Mouse (Mus musculus) G1E-ER4 (cell line): ENCODE data around the gene Chml. TPM values are rescaled to one million over a fixed set of nuclear protein-coding genes. Genes with fewer than 3 reads are reported as not detected.

ENCODE experiments used
- GATA1 ChIP-seq: IDR thresholded peaks from one replicate; pipeline ENCODE4 v1.8.0; 2012; ENCODE audit warnings: low read length, inconsistent platforms
- polyA plus RNA-seq: library from polyadenylated mRNA; stranded (reverse); fragments of >175 nt; gene quantifications from 2 replicates; pipeline ENCODE4 v1.2.3, GENCODE M21; 2012

Gene Chml
- polyA plus RNA-seq, 1 experiment: 20.3 TPM

- TF ChIP-seq GATA1: no peak
Observed at GRCm38 (mm10) chr1:175673563-175674325, 19.0 kb downstream of the Chml start.

DNA sequence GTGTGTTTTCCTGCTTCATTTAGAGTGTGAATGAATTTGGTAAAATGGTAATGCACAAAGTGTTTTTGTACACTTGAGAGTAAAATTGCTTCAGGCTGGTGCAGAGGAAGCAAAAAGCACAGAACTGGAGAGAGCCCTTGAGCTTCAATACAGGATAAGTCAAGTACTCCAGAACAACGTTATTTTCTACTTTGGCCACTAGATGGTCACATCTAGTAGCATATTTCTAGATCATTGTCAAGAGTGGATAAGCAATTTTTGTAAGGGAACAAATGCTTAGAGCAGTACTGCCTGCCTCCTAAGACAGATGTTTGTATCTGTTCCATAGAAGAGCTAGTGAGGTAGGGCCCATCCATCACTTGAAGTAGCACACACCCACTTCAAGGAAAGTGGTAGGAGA, 21.1 kb downstream of the Chml start:
- TF ChIP-seq GATA1: no peak

GRCm38 (mm10) chr1:175670042-175670441, 22.7 kb downstream of the Chml start:
- TF ChIP-seq GATA1: no peak

DNA sequence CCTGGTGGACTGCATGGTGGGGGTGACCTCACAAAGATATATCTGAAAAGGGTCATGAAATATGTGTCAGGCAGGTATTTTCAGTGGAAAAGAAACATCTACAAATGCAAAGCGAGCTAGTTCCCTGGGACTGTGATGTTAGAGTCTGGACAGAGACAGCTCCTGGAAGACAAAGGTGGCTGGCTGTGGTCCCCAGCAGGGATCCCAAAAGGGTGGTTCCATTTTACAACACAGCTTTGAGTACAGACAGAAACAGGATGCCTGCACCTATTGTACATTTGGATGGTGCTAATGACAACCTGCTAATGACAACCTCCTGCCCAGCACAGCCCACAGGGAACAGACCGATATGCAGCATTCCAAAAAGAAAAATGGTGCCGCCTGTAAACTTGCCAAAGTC, 23.2 kb downstream of the Chml start:
- no peak for TF ChIP-seq GATA1

GRCm38 (mm10) chr1:175668666-175669405, 23.9 kb downstream of the Chml start:
- no peak for TF ChIP-seq GATA1

GRCm38 (mm10) chr1:175659900-175660299, 32.8 kb downstream of the Chml start:
- TF ChIP-seq GATA1: no peak

DNA sequence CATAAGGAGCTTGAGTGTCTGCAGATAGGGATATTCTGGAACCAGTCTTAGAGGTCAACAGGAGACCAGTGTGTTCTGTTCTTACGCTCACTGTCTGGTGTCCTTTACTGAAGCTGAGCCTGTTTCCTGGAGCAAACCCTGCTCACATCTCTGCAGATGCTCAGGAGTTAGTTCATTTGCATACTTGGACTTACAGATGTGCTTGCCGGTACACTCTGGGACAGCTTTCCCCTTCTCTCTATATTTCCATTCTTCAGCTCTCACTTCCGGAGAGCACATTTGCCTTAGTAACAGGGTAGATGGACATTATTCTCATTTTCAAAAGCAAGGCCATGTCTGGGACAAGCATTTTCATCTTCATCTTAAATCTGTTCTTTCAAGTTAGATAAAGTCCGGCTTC, 44.1 kb downstream of the Chml start:
- no peak for TF ChIP-seq GATA1

- no peak for TF ChIP-seq GATA1
Observed at GRCm38 (mm10) chr1:175646952-175647351, 45.7 kb downstream of the Chml start.

GRCm38 (mm10) chr1:175643496-175644265, 49.0 kb downstream of the Chml start:
- no peak for TF ChIP-seq GATA1

DNA sequence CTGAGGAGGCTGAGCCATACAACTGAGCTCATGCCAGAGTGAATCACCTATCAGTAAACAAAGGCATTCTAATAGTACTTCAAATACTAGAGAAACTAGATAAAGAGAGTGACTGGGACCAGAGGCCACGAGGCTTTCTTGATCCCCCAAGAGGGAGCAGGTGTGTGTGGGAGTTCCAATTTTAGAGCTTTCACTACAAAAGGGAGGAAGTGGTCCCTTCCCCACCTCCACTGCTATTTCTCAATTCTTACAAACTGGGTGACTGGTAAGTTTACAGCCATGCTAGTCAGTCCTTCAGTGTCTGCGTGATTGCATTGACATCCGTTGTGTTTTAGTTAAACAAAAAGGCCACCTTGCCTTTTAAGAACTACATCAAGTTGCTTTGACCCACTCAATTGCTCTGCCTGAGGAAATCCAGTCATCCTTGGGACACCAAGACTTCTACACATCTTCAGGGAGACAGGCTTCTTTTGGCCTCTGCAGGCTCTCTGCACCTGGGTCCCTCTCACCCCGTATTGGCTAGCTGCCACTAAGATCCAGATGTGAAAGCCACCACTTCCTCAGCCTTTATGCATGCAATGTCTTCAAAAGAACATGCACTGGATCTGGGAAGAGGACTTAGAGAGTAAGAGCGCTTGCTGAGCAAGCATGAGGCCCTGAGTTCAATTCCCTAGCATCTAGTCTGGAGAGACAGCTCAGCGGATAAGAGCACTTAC, 52.1 kb downstream of the Chml start:
- TF ChIP-seq GATA1: no peak

DNA sequence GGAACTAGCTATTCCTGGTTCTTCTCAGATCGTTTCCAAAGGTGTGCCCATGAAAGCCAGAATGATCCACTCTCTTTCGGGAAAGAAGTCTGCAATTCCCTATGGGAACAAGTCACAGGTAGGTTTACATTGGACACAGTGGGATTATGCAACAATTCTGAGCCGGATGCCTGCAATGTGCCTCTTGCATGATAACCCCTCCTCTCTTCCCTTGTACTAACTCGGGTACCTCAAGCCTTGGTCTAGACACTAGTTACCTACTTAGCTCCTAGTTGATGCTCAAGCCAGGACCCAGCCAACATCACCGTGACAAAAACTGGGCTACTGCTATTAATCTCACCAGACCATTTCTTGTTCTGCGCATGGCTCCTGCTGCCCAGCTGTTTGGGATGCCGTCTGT, 53.6 kb downstream of the Chml start:
- TF ChIP-seq GATA1: no peak

- TF ChIP-seq GATA1: no peak
Observed at GRCm38 (mm10) chr1:175637677-175638076, 55.0 kb downstream of the Chml start.

GRCm38 (mm10) chr1:175632470-175632869, 60.2 kb downstream of the Chml start:
- no peak for TF ChIP-seq GATA1

Other genes with a start within 250 kb of the Chml start
- not detected in 2 replicates for gene Rgs7, start 200.4 kb downstream of the Chml start, polyA plus RNA-seq
- gene Kmo, start 72.5 kb downstream of the Chml start, polyA plus RNA-seq: not detected in 2 replicates
- 27.3 and 36.3 TPM in 2 replicates for gene Fh1, start 67.3 kb downstream of the Chml start, polyA plus RNA-seq
- 0.85 and 1.5 TPM in 2 replicates for gene Opn3, start 125 bp downstream of the Chml start, polyA plus RNA-seq
- gene Wdr64, start 5.7 kb upstream of the Chml start, polyA plus RNA-seq: not detected in 2 replicates
- 1.9 and 2.9 TPM in 2 replicates for gene Exo1, start 187.7 kb upstream of the Chml start, polyA plus RNA-seq
- gene Gm38100, start 227.4 kb upstream of the Chml start, polyA plus RNA-seq: not detected in 2 replicates